Mouse (Mus musculus) left cerebral cortex, postnatal 14 days (tissue): ENCODE measurements around the gene Rp9. TPM values are rescaled to one million over a fixed set of nuclear protein-coding genes. Genes with fewer than 3 reads are reported as not detected.

Source experiments
- DNase-seq, 2 experiments: peaks; one replicate each; pipeline ENCODE4 v3.0.0; 2021 to 2022; ENCODE audit warnings: low spot score in 2 of 2, mixed read lengths in 1 of 2
- intact Hi-C: fragments of 180-260 bp; cut with DNase I; formaldehyde crosslinking; loops from one replicate; pipeline ENCODE4 v1.15.1; 2025
- long read RNA-seq, 2 experiments: library from polyadenylated mRNA; stranded (forward); transcript quantifications; one replicate each; pipeline ENCODE4 v2.0.0; 2021
- total RNA-seq, 2 experiments: library from RNA; stranded (reverse); gene quantifications; 2 replicates each; pipeline ENCODE4 v1.2.3; 2021

The Rp9 gene
- 10 to 100 TPM; 39.3 to 42.0 TPM for total RNA-seq
- long read RNA-seq, experiment 1, transcript Rp9-201 (6 exons, 1,134 nt) = major isoform, 24 of 25 reads
- long read RNA-seq, experiment 1, partial matches to known transcripts = 1 of 25 reads
- long read RNA-seq, experiment 1, other reads (novel, unspliced or antisense) = 0 of 25 reads
- long read RNA-seq, experiment 2, transcript Rp9-201 (6 exons, 1,134 nt) = major isoform, 23 of 27 reads
- long read RNA-seq, experiment 2, partial matches to known transcripts = 1 of 27 reads
- long read RNA-seq, experiment 2, other reads (novel, unspliced or antisense) = 3 of 27 reads

DNA sequence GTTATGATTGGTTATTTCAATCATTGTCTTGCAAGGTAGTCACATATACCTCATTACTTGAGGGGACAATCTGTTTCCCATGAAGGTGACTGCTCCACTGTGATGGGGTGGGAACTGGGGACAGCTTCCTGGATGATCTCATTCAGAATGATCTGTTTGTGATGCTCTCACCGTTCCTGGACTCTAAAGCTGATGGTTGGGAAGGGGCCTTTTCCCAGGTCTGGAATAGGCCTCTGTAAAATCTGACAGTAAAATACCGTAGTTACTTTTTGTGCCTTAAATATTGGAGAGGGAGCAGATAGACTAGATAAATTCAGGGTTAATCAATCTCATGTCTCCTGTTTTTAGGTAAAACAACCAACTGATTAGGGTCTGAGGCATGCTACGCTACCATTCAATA, at the start of gene Rp9:
Gene Rp9 (minus strand): TSS at position 101 of the 400 bp plus-strand sequence.
- intact Hi-C loops = no loop called here
- DNase-seq = no peak

DNA sequence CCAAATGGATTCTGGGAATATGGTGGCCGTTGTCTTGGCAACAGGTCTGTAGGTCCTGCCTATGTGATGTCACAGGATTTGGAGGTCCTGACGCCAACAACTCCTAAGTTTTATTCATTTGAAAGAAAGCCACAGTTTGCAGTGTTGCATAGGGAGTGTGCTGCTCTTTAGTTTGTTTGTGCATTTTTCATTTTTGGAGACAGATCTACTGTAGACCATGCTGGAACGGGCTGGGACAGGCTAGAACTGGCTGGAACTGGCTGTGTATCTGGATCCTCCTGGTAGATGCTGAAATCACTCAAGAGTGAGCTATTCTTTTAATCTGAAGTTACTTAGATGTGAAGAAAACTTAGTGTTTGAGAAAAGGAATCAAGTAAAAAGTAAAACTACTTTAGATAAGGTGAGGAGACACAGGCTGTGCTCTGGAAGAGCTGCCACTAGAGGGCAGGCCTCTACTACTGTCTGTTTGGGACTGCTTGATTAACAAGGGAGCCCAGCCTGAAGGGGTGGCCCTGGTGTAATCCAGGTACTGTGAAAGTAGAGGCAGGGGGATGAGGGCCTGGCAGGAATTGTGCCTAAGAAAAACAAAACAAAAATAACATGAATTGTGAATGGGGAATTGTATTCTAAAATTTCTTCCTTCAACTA, 49.0 kb upstream of the Rp9 start:
- peak; percentile 39 to 59 for DNase-seq
- intact Hi-C loops = no loop called here

DNA sequence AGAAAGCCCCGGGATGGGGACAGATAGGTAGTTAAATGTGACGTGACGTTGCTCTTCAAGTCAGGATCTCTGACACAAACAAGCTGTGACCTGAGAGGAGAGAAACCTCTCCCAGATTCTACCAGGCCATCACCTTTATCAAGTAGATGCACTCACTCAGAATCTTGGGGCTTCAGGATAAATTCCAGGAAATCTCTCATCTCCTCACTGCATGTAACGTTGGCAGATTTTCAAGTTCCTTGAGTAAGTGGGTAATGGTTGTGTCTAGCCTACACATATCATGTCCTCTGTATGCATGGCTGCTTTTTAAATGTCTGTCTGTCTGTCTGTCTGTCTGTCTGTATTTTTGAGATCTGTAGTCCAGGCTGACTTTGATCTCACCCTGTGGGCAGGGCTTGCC, 45.5 kb upstream of the Rp9 start:
- intact Hi-C loops = no loop called here
- no peak for DNase-seq

DNA sequence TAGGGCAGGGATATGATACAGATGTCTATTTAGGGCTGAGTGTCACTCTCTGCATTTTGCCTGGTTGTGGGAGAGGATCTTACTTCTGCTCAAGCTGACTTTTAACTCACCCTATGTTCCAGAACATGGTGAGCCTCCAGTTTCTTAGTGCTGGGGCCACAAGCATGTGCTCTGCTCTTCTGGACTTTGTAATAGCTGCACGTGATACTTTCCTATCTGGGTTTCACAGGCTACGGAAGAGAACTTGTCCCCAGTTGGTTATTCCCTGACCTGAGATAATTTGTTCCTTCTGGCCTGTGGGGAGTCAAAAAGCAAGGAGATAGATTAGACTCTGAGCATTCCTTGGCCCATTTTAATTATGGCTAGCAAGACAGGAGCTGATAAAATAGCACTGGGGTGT, 36.0 kb upstream of the Rp9 start:
- DNase-seq = no peak

DNA sequence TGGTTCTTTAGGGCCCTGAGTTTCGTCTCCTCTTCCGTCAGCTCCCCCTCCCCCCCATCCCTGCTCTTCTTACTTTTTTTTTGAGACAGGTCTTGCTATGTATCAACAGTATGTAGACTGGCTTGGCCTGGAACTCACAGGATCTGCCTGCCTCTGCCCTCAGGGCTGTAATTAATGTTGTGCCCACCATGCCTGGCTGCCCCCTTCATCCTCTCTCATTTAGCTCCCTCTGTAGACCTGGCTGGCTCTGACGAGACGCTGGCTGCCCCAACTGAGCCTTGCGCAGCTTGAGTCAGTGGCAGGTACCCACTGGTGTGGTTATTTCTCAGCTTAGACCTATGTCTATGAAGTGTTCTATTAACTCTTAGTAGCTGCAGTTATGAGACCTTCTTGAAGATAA, 34.0 kb upstream of the Rp9 start:
- intact Hi-C loops = no loop called here
- DNase-seq = no peak

More for the DNA sequence above, 36.0 kb upstream of the Rp9 start:
- intact Hi-C loops = no loop called here

DNA sequence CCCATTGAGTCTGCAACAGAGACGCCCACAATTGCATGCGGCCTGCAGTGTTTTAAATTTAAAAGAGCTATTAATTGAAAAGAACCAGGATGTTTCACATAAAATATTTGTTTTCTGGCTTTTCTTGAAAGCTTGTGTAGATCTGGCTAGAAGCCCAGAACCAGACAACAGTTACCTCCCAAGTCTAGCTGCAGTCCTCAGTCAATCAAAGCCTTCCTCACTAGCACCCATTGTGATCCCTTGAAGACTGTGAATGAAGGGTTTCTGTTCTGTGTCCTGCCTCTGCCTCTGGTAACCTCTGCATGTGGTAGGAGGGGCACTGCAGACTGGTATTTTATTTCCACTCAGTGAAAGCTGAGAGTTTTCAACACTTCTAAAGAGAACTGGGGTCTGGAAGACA, 33.4 kb upstream of the Rp9 start:
- no peak for DNase-seq
- intact Hi-C loops = no loop called here

DNA sequence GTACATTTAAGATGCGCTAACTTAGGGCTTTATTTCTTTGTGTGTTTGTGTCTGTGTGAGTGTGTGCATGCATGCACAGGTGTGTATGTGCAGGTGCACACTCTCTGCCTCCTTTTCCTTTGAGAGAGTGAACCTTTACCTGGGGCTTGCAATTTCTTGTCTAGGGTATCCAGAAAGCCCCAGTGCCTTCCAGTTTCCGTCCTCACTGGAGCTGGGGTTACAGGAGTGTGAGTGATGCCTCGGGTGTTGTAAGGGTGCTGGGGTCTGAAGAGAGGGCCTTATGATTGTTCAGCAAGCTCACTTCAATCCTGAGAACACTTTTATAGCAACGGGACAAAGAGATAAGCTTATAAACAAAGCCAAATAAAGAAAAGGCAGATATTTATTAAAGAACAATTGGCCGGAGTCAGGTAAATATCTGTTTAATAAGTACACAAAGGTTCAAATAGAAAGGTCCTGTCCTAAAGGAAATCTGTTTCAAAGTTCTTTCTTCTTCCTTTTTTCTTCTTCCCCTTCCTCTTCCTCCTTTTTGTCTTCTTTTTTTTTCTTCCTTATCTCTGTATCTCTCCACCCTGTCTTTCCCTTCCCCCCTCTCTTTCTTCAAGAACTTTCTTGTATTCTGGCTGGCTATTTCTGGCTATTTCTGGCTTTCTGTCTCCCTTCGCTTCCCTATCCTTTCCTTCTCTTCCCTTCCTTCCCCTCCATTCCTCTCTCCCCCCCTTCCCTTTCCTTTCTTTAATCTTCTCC, 27.7 kb upstream of the Rp9 start:
- intact Hi-C loops = no loop called here

DNA sequence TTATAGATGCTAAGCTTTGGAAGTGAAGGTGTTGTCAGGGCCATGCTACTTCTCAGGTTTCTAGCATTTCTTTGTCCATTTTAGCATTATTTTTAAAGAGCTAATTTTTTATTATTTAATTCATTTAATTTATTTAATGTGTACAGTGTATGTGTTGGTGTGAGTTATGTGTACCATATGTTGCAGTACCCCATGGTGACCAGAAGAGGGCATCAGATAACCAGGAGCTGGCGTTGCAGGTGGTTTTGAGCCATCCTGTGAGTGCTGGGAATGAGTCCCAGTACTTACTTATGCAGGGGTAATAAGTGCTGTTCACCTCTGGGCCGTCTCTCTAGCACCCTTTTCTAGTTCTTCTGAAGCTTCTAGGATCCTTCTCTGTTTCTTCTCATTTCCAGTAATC, 25.6 kb upstream of the Rp9 start:
- no peak for DNase-seq
- intact Hi-C loops = no loop called here

More for the DNA sequence above, 27.7 kb upstream of the Rp9 start:
- no peak for DNase-seq

DNA sequence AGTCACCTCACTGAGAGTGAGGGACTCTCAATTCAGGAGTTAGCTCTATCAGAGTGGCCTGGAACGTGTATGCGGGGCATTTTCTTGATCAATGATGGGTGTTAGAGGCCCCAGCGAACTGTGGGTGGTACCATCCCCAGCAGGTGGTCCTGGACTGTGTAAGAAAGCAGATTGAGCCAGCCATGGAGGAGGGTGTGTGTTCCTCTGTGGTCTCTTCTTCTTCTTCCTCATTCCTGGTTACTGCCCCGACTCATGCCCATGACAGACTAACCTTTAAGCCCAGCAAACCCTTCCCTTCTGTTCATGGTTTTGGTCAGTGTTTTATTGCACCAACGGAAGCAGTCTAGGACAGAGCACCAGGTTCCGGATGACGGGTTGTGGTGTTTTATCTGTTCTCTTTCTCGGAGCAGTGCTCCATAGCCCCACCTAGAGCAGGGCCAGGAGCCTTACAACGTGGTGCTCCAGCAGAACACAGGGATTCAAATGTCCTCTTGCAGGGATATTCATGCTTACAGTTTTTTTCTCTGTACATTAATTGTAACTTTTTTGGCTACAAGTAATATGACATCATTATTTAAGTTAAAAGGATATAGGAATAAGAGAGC, 24.8 kb upstream of the Rp9 start:
- intact Hi-C loops = no loop called here

DNA sequence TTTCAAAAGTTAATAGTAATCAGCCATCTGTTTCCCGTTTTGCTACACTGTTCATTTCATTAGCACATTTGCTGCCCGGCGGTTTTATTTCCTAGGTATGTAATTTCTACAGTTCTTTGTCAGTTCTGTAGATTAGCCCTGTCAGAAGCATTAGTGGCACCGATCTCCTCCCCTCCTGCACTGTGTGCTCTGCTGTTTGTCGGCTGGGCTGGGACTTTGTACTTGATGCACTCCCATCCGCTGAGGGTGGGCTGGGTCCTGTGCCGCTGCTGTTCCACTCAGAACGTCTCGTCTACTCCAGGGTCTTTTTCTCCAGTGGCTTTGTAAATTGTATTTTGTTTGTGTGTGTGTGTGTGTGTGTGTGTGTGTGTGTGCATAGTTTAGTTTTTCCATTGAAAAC, 19.4 kb upstream of the Rp9 start:
- DNase-seq = no peak
- intact Hi-C loops = no loop called here

More for the DNA sequence above, 24.8 kb upstream of the Rp9 start:
- DNase-seq = no peak

DNA sequence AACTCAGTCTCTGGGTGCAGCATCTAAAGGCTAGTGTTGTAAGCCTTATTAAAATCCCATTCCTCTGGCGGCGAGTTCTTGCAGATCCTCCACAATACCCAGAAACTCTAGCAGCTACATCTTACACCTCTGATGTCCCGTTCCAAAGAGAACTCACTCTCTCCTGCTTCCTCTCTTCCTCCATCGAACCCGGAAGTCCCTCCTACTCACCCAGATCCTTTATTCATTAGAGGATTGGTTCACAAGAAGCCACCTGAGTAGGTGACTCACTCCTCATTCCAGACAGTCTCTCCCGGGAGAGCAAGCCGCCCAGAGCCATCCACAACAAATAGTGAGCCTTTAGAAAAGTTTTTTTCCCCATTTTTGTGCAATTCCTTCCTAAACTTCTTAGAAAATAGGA, 16.7 kb upstream of the Rp9 start:
- intact Hi-C loops = no loop called here
- DNase-seq = no peak

DNA sequence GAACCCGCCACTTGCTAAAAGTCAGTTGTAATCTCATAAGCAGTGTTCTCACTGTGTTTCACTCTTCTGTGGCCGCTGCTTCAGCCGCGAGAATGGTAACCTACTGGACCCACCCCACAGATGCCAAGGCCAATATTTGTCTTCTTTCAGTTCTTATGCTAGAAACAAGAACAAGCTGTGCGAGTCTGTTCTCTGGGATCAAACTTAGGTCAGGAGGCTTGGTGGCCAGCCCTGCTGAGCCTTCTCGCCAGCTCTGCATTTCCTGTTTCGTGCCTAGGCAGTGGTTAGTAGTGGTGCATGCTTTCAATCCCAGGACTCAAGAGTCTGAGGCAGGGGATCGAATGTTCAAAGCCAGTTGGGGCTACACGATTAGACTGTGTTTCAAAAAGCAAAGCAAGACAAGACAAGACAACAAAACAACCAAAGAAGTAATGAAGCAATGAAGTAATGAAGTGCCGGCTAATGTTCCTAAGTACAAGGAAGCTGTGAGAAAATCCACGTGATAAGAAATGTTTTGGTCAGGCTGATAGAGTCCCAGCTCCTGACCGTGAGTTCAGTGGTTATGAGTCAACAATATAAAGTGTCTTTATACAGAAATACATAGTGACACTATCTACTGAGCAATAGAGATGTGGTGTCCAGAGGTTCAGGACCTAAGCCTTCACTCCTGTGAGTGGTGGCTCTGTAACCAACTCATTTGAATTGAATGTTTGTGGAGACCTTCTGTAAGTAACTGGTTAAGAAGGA, 15.2 kb upstream of the Rp9 start:
- intact Hi-C loops = no loop called here
- DNase-seq = no peak

DNA sequence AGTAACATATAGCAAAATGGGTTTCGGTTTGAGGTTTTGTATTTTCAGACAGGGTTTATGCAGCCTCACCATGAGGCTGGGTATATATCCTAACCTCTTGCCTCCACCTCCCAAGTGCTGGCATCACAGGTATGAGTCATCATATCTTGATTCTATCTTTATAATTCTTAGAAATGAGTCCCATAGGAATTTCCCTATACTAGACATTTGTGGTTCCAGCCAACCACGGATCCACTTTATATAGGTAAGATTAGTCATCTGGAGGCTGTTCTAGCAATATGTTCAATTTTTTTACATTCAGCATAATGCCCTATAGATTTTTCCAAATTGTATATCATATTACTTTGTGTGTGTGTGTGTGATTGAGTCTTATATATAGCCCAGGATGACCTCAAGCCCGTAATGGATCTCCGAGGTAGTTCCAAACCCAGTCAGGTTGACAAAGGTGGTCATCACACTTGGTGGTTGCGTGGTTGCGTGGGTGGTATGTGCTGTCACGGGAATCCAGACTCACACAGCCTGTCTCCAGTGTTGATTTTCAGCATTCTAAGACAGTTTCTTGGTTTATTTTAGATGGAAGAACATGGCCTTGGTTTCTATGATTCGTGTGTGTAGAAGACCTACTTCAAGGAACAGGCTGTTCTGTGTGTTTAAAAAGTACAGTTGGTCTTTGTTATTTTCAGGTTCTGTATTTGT, 14.5 kb upstream of the Rp9 start:
- intact Hi-C loops = no loop called here
- DNase-seq = peak in 1 of 2 experiments; percentile 48

DNA sequence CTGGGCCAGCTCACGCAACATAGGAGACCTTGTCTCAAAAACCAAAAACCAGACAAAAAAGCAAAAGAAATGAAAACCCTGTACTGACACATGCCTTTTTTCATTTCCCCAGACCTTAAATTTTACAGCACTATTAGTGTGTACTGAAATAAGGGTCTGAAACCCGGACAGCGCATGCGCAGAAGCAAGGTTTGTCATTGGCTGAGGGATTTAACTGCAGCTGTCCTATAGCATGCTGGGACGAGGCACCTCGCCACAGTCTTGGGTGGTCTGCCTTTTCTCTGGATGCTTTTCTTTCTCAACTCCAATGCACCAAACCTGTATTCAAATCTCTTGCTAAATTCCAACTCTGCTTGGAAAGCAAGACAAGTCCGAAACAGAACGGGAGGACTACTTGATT, 9.4 kb upstream of the Rp9 start:
- intact Hi-C loops = no loop called here
- DNase-seq = no peak

DNA sequence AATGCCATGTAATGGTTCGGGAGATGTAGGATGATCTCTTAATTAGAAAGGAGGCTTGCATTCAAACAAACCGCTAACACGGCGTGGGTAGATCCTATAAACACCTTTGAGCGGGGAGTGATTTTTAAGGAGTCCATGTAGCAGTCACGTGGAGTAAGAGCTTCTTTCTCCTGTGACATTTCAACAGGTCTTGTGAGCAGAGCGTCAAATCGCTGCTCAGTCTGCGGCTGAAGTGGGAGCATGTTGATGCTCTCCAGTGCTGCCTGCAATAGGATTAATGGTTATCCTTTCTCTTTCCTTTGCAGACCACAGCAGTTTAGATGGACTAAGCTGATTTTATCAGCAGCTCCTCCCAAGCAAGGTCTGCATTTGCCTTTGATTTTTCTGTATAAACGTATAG, 6.7 kb upstream of the Rp9 start:
- DNase-seq = peak; percentile 15 to 72
- intact Hi-C loops = no loop called here

DNA sequence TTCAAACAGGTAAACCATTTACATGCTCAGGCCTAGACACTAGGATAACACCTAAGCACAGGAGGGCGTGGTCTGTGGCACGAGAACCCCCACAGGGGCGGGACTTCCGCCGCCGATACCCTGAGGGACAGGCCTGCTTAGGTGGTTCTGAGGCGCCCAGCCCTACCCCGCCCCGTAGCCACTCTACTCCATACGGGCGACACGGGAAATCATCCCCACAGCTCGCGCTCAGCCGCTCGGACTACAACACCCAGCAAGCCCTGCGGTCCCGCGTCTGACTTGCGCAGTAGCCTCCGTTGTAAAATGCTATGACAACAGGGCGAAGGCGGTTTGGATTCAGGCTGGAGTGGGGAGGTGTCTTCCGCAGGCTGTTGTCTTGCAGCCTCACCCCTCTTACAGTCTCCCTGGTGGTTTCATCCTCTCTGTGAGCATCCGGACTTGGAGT, 5.9 kb upstream of the Rp9 start, which contains the start of gene Bbs9:
Gene Bbs9 (plus strand): TSS at position 292 of the 445 bp plus-strand sequence.
- DNase-seq = peak; percentile 95 to 98
- intact Hi-C loops = no loop called here

DNA sequence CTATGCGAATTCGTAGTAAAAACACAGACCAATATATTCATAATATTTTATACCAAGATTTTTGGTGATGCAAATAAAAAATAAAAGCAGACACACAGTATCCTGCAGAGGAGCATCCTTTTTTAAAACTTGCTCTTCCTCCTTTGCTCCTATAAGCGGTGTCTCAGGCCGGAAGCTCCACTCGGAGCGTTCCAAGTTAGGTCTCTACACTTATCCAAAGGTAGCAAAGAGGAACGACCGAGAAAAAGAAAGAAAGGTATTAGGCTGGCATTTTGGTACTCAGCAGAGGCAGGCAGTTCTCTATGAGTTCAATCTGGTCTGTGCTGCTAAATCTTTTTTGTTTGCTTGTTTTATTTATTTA, 664 bp downstream of the Rp9 start:
- intact Hi-C loops = no loop called here
- no peak for DNase-seq

DNA sequence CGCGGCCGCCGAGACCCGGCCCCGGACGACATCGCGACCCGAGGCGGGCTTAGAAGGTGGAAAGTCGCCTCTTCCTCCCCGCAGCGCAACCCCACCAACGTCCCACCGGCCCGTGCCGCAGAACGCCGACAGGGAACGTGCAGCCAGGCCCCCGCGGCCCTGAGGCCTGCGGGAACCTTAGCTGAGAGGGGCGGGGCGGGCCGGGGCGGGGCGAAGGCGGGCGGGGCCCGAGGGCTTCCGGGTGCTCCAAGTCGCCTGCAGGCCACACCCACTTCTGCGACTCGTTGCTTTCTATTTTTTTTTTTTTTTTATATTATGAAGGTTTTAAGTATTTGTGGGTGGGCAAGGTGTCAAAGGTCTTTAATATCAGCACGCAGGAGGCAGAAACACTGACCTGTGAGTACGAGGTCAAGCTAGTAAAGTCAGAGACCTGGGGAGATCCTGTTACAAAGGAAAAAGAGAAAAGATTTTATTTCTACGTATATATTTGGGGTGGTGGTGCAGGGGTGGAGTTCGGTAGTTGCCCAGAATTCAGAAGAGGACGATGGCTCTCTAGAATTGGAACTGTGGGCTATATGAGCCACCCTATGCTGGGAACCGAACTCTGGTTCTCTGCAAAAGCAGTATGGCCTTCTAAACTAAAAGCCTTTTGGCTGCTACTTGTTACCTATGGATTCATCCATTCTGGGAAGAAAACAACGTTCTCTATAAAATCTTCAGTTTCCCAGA, 1.2 kb downstream of the Rp9 start:
- peak; percentile 37 to 40 for DNase-seq
- intact Hi-C loops = no loop called here
